Mouse (Mus musculus): ENCODE results near the gene Atf7ip. TPM values are rescaled to one million over a fixed set of nuclear protein-coding genes. Genes with fewer than 3 reads are reported as not detected.

The Atf7ip gene
- polyA plus RNA-seq (2012; rRNA removed) = 6.7 and 8.4 TPM in 2 replicates

GRCm38 (mm10) chr6:136505867-136506266 lies at the start of gene Atf7ip:
Gene Atf7ip, plus strand, starts transcription at chr6:136506167.

Other genes starting within 250 kb of the Atf7ip start
- 0.05 TPM in 1 of 2 replicates, not detected in the other for gene Gm8994, start 178.6 kb upstream of the Atf7ip start, polyA plus RNA-seq (2012; rRNA removed)
- 0.08 and 0.14 TPM in 2 replicates for gene E330021D16Rik, start 90.6 kb upstream of the Atf7ip start, polyA plus RNA-seq (2012; rRNA removed)
- 3.8 and 4.8 TPM in 2 replicates for gene Plbd1, start 155.8 kb downstream of the Atf7ip start, polyA plus RNA-seq (2012; rRNA removed)